Mouse (Mus musculus) heart, postnatal 0 days (tissue): ENCODE measurements around the gene Bcdin3d. TPM values are rescaled to one million over a fixed set of nuclear protein-coding genes. Genes with fewer than 3 reads are reported as not detected.

ENCODE experiments used
- ATAC-seq: fragments of 200-750 bp; cut with Nextera tagmentation; 2 replicates; pipeline ENCODE4 v1.8.0; 2017; ENCODE audit warnings: low read depth, moderate number of reproducible peaks, moderate library complexity; ENCODE audit not compliant: insufficient read depth
- DNase-seq: peaks from one replicate; pipeline ENCODE4 v3.0.0-alpha.2; 2016; ENCODE audit warnings: low spot score
- H3K27ac ChIP-seq: fragments of 300-500 bp; sonication (generic); 2 replicates; pipeline ENCODE4 v1.5.1; 2014; ENCODE audit warnings: low read depth, mild to moderate bottlenecking
- H3K27me3 ChIP-seq: fragments of 300-500 bp; sonication (generic); 2 replicates; pipeline ENCODE4 v1.6.1; 2014; ENCODE audit warnings: low read length, mixed read lengths; ENCODE audit not compliant: control insufficient read depth, insufficient read depth
- H3K36me3 ChIP-seq: fragments of 300-500 bp; sonication (generic); replicated peaks from 2 replicates; pipeline ENCODE4 v1.6.1; 2014; ENCODE audit warnings: low read length, mixed read lengths; ENCODE audit not compliant: control insufficient read depth, insufficient read depth
- H3K4me1 ChIP-seq: fragments of 300-500 bp; sonication (generic); 2 replicates; pipeline ENCODE4 v1.6.1; 2014; ENCODE audit warnings: antibody characterized with exemption; ENCODE audit not compliant: control insufficient read depth, insufficient read depth
- H3K4me2 ChIP-seq: fragments of 300-500 bp; sonication (generic); 2 replicates; pipeline ENCODE4 v1.6.1; 2014; ENCODE audit warnings: low read depth, mild to moderate bottlenecking, low read length, moderate library complexity
- H3K4me3 ChIP-seq: fragments of 300-500 bp; sonication (generic); 2 replicates; pipeline ENCODE4 v1.5.1; 2014; ENCODE audit warnings: low read depth, low read length
- H3K9ac ChIP-seq: fragments of 300-500 bp; sonication (generic); replicated peaks from 2 replicates; pipeline ENCODE4 v1.6.1; 2014; ENCODE audit warnings: low read depth, low read length, mixed read lengths
- H3K9me3 ChIP-seq: fragments of 300-500 bp; sonication (generic); replicated peaks from 2 replicates; pipeline ENCODE4 v1.6.1; 2016; ENCODE audit warnings: low read length; ENCODE audit not compliant: control insufficient read depth
- CTCF ChIP-seq: IDR thresholded peaks from 2 replicates; pipeline ENCODE4 v1.5.1; 2016; ENCODE audit warnings: antibody characterized with exemption, control low read depth, low read depth
- EP300 ChIP-seq: IDR thresholded peaks from 2 replicates; pipeline ENCODE4 v1.6.1; 2016; ENCODE audit warnings: antibody characterized with exemption, low read depth
- WGBS: fragments of 180-500 bp; shearing (Covaris S2); extraction: QIAGEN DNeasy Blood & Tissue Kit; methylation state at CpG from one replicate; pipeline ENCODE4 v1.1.7; 2014; 5-methylcytosine and 5-hydroxymethylcytosine counted together
- polyA plus RNA-seq: library from polyadenylated mRNA; unstranded; fragments of >200 nt; fragmentation: Nextera tagmentation; extraction: Ambion mirVana; gene quantifications from 2 replicates; pipeline ENCODE4 v1.2.1, GENCODE M21; 2015
- total RNA-seq: library from RNA; depleted of rRNA; stranded (reverse); fragments of >200 nt; gene quantifications from 2 replicates; pipeline ENCODE4 v1.2.3, GENCODE M21; 2014; ENCODE audit warnings: low replicate concordance; rRNA removed

The Bcdin3d gene
- 3.5 and 11.0 TPM in 2 replicates for total RNA-seq
- 12.5 and 13.1 TPM in 2 replicates for polyA plus RNA-seq

GRCm38 (mm10) chr15:99474576-99474926 is at the start of gene Bcdin3d:
TSS of gene Bcdin3d (minus strand) at chr15:99474730.
- H3K4me3 ChIP-seq, result peak within 1 kb of the TSS; percentile 82
- no peak; the same call in 1 of the 2 replicates for TF ChIP-seq EP300
- TF ChIP-seq CTCF, result peak; percentile 15; the same call in 1 of the 2 replicates
- ATAC-seq (peak; percentile 82), DNase-seq (peak; percentile 87)
- peak within 1 kb of the TSS; percentile 84 for H3K4me2 ChIP-seq
- H3K36me3 ChIP-seq, result no peaks in the 10 kb centered on the region
- peaks cover 10% of the 10 kb centered on the region for H3K4me1 ChIP-seq
- under 1% methylated on average over 26 of the region's 26 CpGs for WGBS
- H3K9ac ChIP-seq, result peak within 1 kb of the TSS; percentile 67
- no peaks in the 10 kb centered on the region for H3K27me3 ChIP-seq
- peak within 1 kb of the TSS; percentile 88 for H3K27ac ChIP-seq
- H3K9me3 ChIP-seq, result no peaks in the 10 kb centered on the region

GRCm38 (mm10) chr15:99520306-99520705 is 45.8 kb upstream of the Bcdin3d start:
- H3K9ac ChIP-seq, result no peak overlapping the region
- DNase-seq (no peak), ATAC-seq (no peak)
- peaks cover 45% of the 10 kb centered on the region for H3K27me3 ChIP-seq
- H3K27ac ChIP-seq, result no peak overlapping the region
- no peak for TF ChIP-seq CTCF
- TF ChIP-seq EP300, result no peak
- H3K4me3 ChIP-seq, result no peak overlapping the region
- H3K9me3 ChIP-seq, result no peaks in the 10 kb centered on the region
- 52% methylated on average over 7 of the region's 7 CpGs for WGBS
- H3K36me3 ChIP-seq, result no peaks in the 10 kb centered on the region
- no peak overlapping the region for H3K4me2 ChIP-seq
- no peaks in the 10 kb centered on the region for H3K4me1 ChIP-seq

GRCm38 (mm10) chr15:99519626-99520025 is 45.1 kb upstream of the Bcdin3d start:
- ATAC-seq (no peak), DNase-seq (no peak)
- H3K27ac ChIP-seq, result no peak overlapping the region
- TF ChIP-seq EP300 (no peak), CTCF (no peak)
- 85% methylated on average over 9 of the region's 9 CpGs for WGBS
- H3K9ac ChIP-seq, result no peak overlapping the region
- no peaks in the 10 kb centered on the region for H3K36me3 ChIP-seq
- peaks cover 42% of the 10 kb centered on the region for H3K27me3 ChIP-seq
- no peak overlapping the region for H3K4me3 ChIP-seq
- H3K9me3 ChIP-seq, result no peaks in the 10 kb centered on the region
- no peak overlapping the region for H3K4me2 ChIP-seq
- H3K4me1 ChIP-seq, result no peaks in the 10 kb centered on the region

GRCm38 (mm10) chr15:99517715-99518114 is 43.2 kb upstream of the Bcdin3d start:
- Histone ChIP-seq H3K36me3 (no peaks in the 10 kb centered on the region), H3K4me1 (no peaks in the 10 kb centered on the region), H3K9me3 (no peaks in the 10 kb centered on the region), H3K9ac (no peak overlapping the region), H3K4me2 (no peak overlapping the region), H3K4me3 (no peak overlapping the region), H3K27ac (no peak overlapping the region), H3K27me3 (peaks cover 42% of the 10 kb centered on the region)
- ATAC-seq (no peak), DNase-seq (no peak)
- 55% methylated on average over 7 of the region's 7 CpGs for WGBS
- no peak for TF ChIP-seq EP300
- no peak for TF ChIP-seq CTCF

GRCm38 (mm10) chr15:99516715-99517114 is 42.2 kb upstream of the Bcdin3d start:
- H3K9ac ChIP-seq, result no peak overlapping the region
- peaks cover 32% of the 10 kb centered on the region for H3K27me3 ChIP-seq
- no peak overlapping the region for H3K27ac ChIP-seq
- H3K9me3 ChIP-seq, result no peaks in the 10 kb centered on the region
- no peaks in the 10 kb centered on the region for H3K4me1 ChIP-seq
- H3K4me3 ChIP-seq, result no peak overlapping the region
- ATAC-seq (no peak), DNase-seq (no peak)
- WGBS, result 53% methylated on average over 8 of the region's 8 CpGs
- H3K4me2 ChIP-seq, result no peak overlapping the region
- no peak for TF ChIP-seq CTCF
- H3K36me3 ChIP-seq, result no peaks in the 10 kb centered on the region
